Mouse (Mus musculus): ENCODE measurements around the gene Frmd5. TPM values are rescaled to one million over a fixed set of nuclear protein-coding genes. Genes with fewer than 3 reads are reported as not detected.
"Not testable (repeated sequence)": the region's sequence is repeated elsewhere in the genome, so short reads cannot be mapped to it uniquely, and the experiment has no call there.

Gene Frmd5
- polyA plus RNA-seq, 1 experiment: 28.2 TPM

DNA sequence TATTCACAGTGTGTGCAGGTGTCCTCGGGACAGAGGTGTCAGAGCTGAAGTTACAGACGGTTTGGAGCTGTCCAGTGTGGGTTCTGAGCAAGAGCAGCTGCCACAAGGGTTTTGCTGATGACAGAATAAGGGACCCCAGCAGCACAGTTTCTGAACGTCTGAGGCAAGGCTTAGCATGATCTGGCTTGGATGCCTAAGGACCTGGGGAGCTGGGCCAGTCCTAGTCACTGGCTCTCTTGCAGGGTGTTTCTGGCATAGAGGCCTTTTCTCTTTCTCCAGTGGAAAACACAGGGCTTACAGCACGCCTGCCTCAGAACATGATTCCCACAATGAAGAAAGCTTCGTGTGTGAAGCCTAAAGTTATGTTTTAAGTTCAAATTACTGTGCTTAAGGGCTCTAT, 222.2 kb downstream of the Frmd5 start:
- DNase-seq (ENCODE audit: extremely low spot score in 1 of 2, low spot score in 1 of 2): no peak

DNA sequence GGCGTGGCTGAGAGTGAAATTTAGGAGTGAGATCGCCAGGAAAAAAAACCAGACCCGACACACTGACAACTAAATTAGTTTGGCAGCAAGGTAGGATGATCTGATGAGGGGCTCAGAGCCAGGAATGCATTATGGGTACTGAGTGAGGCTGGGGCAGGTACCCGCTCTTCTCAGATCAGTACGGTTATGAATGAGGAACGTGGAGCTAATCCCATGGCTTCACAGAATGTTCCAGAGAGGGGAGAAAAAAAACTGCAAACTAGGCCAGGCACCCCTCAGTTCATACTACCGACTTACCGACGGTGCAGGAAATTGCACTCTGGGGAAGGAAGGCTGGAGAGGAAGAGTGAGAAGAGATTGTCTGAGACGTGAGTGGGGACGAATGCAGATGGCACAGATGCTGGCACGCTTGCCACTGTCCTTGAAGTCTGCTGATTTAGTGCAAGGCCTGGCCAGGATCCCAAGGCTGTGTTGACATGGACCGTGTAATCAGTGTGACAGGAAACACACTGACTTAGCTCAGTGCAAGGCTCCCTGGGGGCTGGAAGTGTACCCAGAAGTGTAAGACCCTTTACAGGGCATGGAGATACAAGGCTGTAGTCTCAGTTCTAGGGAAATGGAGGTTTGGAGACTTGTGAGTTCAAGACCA, 223.3 kb downstream of the Frmd5 start:
- no peak for DNase-seq (ENCODE audit: extremely low spot score in 1 of 2, low spot score in 1 of 2)

DNA sequence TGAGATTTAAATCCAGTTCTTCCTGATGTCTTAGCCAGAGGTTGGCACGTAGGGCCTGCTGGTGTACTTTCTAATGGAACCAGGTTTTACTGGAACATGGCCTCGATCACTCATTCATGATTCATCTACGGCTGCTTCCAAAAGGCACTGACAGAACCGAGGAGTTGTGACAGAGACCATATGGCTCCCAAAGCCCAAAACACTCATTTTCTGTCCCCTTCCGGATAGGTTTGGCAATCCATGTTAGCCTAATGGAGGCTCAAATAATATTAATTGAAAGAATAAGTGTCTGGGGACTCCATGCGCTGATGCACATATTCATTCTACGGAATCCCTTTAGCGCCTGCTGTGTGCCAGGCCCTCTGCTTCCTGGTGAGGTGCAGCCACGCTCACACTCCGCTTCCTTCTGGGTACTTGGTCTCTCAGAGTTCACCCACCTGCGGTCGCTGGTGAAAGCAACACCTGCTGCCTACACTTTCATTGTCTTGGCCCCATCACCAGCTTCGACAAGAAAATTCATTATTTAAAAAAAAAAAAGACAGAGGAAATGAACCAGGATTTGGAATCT, 224.0 kb downstream of the Frmd5 start:
- no peak for DNase-seq (ENCODE audit: extremely low spot score in 1 of 2, low spot score in 1 of 2)

DNA sequence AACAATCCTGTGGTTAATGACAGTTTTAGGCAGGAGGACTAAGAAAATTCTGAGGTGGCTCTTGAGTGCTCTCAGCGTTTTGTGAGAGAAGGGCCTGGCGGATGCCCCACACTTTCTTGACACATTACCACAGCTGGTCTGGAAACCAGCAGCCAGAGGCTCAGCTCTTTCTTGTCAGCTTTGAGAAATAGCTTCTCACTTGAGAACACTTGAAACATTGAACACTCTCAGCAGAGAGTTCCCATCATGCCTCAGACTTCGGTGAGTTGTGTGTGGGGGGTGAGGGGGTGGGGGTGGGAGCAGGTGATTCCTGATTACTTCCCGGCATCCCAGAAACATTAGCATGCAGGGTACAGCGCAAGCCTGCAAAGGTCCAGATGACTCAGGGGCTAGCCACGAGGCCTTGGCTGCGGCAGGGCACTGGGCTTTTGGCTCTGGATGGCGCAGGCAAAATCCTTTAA, 231.1 kb downstream of the Frmd5 start:
- no peak for DNase-seq (ENCODE audit: extremely low spot score in 1 of 2, low spot score in 1 of 2)

DNA sequence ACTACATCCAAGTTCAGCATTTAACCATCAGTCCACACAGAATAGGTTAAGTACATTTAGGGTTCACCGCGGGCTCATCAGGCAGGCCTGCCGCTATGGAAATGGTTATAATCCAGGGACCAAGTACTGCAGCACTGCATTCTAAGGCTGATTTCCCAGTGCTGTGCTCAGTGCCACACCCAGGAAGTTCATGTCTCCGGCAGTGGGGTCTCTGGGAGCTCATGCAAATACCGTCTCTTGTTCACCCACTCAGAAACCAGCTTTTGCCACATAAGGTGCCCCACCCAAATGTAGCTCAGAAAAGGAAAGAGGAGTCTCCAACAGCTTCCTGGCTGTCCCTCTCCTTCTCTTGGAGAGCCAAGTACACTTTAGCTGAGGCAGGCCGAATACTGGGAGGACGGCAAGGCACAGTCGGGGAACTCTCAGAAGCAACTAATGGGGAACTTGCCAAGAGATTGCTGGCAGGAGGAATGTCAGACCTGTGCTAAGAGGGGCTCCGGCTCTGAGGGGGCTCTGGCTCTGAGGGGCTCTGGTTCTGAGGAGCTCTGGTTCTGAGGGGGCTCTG, 232.7 kb downstream of the Frmd5 start:
- DNase-seq (ENCODE audit: extremely low spot score in 1 of 2, low spot score in 1 of 2): no peak

DNA sequence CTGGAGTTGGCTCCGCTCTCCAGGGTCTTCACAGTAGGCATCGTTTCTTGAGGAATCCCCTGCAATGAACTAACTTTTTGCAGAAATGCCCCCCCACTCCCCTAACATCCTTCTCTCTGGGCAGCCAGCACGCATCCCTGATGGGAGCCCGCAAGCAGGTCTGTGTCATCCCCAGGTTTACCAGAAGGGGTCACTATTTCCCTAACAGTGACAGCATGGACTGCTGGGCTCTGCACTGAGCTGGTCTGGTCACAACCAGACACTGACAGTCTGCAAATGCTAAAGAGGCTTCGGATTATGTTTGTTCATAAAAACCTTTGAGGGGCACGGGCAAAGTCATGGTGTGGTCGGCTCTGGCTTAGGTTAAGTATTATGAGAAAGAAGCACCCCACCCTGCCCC, 235.1 kb downstream of the Frmd5 start:
- peak; percentile 72 to 96 for DNase-seq (ENCODE audit: extremely low spot score in 1 of 2, low spot score in 1 of 2)

DNA sequence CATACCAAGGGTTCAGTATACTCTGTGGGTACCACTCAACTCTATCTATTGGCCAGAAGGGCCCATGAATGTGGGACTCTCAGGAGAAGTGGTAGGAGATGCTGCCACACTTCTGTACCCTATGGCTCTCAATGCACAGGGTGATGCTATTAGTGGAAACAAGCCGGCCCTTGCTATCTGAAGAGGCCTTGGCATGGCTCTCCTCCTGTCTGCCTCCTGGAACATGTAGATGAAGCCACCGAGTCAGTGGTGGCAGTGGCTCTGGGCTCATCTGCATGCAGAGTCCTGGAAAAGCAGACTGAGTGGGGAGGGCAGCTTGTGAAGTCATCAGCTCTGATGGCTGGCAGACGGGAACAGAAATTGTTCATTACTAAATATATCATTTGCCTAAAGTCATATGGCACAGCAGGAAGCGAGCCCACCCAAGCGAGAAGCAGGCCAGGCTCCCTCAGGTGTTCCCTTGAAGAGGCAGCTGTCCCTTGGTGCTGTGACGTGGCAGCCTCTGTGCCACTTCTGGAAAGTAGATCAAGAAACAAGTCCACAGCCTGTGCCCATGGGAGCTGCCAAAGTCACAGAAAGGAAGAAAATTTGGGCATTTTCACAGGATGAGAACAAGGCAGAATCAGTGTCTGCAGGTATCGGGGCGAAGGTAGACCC, 235.8 kb downstream of the Frmd5 start:
- DNase-seq (ENCODE audit: extremely low spot score in 1 of 2, low spot score in 1 of 2): peak in 1 of 2 experiments; percentile 36

DNA sequence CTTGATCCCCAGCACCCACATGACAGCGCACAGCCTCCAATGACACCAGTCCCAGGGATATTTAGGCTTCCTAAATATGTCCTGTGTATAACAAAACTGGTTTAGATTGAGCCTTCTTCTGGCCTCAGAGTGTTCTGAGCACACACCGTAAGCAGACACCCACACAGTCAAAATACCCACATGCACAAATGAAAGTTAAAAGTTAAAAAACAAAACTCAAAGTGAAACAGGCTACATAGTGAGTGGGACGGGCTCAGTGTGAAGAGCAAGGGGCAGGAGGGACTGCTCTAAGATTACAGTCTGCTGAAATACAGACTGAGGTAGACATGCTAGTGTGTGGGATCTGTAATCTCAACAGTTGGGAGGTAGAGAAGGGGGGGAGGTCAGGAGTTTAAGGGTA, 236.8 kb downstream of the Frmd5 start:
- DNase-seq (ENCODE audit: extremely low spot score in 1 of 2, low spot score in 1 of 2): no peak

DNA sequence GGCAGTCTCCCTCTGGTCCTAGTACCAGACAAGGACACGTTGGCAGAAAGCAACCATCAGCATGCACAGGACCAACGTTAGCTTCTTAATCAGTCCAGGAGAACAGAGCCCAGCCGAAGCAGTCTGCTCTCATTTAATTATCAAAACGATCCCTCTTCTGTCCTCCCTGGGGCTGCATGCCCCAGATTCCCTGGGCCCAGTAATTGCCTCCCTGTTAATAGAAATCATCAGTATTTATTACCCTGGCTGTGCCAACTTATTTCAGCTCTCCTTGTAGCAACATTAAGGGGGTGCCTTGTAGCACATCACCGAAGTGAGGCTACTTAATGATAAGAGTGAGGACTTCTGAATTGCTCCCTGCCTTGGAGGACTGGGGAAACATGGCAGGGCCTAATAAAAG, 241.0 kb downstream of the Frmd5 start:
- no peak for DNase-seq (ENCODE audit: extremely low spot score in 1 of 2, low spot score in 1 of 2)

DNA sequence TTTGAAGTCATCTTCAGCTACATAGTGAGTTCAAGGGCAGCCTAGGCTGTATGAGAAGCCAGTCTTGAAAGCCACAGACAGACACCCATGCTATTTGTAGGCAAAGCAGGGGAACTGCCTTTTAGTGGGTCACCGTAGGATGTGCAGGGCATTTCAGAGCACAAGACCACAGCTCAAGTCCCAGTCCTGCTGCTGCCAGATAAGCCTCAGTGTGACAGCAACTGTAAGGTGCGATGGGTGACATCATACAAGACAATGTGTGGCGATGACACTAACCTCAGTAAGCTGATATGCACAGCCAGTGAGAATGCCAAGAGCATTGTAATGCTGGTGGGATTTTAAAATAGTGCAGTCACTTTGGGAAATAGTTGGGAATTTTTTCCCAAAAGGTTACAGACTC, 243.8 kb downstream of the Frmd5 start:
- no peak for DNase-seq (ENCODE audit: extremely low spot score in 1 of 2, low spot score in 1 of 2)

DNA sequence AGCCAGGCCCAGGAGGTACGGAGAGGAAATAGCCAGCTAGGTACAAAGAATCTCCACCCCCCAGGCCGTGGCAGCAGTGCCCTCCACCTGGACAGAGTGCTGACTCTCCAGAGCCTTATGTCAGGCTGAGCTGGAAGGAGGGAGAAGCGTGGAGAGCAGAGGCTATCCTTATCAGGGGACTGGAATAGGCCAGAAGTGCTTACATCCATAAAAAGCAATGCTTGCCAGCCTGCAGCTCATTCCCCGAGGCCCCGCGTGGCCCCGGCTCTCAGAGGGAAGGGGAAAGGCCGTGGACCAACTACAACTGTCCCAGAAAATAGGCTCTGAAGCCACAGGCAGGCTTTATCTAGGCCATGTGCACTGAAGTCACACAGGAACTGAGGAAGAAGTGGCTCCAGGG, 255.6 kb downstream of the Frmd5 start:
- DNase-seq (ENCODE audit: extremely low spot score in 1 of 2, low spot score in 1 of 2): no peak

DNA sequence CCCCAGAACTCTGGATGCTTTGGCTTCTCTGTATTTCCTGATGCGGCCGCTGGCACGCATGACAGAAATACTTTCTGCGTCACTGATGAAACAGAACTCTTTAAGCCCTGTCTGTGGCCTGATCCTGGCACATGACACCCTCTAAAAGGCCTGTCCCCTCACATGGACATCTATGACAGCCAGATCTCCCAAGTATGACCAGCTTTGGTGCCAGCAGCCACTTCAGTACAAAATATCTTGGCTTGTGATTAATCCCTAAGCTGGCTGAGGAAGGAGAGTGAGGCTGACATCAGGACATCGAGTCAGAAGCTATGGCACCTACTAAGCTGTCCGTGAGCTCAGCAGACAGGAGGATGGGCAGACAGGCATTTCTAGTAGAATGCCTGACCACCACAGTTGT, 257.3 kb downstream of the Frmd5 start:
- no peak for DNase-seq (ENCODE audit: extremely low spot score in 1 of 2, low spot score in 1 of 2)

DNA sequence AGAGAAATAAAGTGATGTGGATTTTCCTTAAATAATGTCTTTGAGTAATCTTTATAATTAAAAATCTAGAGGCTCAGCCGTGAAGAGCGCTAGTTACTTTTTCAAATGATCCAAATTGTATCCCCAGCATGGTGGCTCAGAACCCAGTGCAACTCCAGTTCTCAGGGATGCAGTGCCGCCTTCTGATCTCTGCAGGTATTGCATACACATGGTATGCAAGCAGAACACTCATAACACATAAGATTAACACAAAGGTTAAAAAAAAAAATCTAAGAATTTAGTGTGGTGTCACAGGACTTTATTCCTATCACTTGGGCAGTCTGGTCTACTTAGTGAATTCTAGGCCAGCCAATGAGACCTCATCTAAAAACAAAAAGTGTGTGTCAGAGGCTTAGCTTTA, 262.1 kb downstream of the Frmd5 start:
- no peak for DNase-seq (ENCODE audit: extremely low spot score in 1 of 2, low spot score in 1 of 2)

DNA sequence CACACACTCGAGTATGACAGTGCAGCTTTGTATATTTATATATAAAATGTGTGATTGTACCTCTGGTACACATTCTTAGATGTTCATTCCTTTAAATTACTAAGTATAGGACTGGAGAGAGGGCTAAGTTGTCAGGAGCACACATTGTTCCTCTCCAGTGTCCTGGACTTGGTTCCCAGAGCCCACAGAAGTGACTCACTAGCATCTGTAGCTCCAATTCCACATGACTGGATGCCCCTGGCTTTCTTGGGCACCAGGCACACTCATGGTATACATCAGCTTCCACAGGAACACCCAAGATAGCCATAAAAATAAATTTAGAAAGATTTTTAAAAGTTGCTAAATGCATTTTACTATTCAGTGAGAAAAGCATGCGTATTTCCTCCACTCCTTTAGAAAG, 281.8 kb downstream of the Frmd5 start:
- DNase-seq (ENCODE audit: extremely low spot score in 1 of 2, low spot score in 1 of 2): peak; percentile 49 to 61

DNA sequence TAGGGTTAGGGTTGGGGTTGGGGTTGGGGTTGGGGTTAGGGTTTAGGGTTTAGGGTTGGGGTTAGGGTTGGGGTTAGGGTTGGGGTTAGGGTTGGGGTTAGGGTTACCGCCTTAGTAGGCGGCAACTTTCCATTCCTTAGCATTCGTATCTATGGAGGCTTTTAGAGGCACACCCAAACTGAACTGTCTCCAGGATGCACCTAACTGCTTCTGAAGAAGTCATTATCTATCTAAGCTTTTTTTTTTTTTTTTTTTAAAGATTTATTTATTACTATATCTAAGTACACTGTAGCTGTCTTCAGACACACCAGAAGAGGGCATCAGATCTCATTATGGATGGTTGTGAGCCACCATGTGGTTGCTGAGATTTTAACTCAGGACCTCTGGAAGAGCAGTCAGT, 284.1 kb downstream of the Frmd5 start:
- DNase-seq (ENCODE audit: extremely low spot score in 1 of 2, low spot score in 1 of 2): not testable (repeated sequence)

DNA sequence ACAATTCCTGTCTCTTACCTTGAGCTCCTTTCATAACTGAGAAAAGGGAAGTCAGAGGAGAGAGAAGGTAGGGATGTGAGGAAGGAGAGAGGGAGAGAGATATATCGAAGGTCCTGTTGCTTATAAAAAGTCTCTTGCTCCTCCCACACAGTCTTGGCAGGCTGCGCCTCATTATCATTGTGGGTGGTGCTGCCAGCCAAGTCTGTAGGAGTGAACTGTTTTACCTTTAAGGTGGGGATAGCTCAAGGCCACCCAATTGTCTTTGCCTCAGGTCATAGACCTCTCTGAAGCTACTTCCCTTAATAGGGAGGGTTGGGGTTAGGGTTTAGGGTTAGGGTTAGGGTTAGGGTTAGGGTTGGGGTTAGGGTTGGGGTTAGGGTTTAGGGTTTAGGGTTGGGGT, 284.9 kb downstream of the Frmd5 start:
- DNase-seq (ENCODE audit: extremely low spot score in 1 of 2, low spot score in 1 of 2): peak; percentile 49 to 70

DNA sequence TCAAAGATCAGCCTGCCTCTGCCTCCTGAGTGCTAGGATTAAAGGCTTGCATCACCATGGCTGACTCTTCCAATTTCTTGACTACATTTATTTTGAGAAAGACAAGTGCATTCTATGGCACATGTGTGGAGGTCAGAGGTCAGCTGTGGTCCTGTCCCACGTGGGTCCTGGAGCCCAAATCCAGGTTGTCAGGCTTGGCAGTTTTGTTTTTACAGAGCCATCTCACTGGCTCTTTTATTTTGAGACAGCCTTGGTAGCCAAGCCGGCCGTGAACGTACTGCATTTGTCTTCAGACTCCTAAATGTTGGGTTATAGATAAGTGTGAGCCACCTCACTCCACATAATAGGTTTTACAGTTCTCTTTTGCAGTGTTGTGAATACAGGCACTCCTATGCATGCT, 288.2 kb downstream of the Frmd5 start:
- not testable (repeated sequence) for DNase-seq (ENCODE audit: extremely low spot score in 1 of 2, low spot score in 1 of 2)

DNA sequence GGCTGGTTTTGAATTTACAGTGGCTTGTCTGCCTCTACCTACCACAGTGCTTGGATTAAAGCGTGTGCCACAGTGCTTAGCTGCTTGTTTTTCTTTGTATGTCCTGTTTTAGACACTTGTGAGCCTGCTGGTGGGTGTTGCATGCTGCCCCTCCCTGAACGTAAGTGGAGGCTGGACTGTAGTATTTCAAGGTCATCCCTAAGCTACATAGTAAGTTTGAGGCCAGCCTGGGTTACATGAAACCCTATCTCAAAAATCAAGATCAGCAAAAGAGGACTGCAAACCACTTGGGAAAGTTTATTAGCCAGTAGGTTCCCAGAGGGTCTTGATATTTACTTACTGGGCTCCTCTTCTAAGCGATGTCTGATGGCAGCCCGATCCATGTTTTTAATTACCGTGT, 288.8 kb downstream of the Frmd5 start:
- no peak for DNase-seq (ENCODE audit: extremely low spot score in 1 of 2, low spot score in 1 of 2)

DNA sequence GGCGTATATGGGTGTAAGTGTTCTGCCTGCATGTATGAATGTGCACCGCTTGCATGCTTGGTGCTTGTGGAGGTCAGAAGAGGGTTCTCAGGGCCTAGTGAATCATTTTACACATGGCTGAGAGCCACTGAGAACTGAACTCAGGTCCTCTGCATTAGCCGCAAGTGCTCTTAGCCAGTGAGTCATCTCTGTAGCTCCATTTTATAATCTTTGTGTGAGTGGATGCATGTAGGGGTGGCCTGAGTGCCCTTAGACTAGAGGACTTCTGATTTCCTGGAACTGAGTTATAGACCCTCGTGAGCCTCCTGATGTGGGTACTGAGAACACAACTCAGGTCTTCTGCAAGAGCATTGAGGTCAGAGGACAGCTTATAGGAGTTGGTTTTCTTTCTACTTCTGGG, 292.7 kb downstream of the Frmd5 start:
- DNase-seq (ENCODE audit: extremely low spot score in 1 of 2, low spot score in 1 of 2): no peak

DNA sequence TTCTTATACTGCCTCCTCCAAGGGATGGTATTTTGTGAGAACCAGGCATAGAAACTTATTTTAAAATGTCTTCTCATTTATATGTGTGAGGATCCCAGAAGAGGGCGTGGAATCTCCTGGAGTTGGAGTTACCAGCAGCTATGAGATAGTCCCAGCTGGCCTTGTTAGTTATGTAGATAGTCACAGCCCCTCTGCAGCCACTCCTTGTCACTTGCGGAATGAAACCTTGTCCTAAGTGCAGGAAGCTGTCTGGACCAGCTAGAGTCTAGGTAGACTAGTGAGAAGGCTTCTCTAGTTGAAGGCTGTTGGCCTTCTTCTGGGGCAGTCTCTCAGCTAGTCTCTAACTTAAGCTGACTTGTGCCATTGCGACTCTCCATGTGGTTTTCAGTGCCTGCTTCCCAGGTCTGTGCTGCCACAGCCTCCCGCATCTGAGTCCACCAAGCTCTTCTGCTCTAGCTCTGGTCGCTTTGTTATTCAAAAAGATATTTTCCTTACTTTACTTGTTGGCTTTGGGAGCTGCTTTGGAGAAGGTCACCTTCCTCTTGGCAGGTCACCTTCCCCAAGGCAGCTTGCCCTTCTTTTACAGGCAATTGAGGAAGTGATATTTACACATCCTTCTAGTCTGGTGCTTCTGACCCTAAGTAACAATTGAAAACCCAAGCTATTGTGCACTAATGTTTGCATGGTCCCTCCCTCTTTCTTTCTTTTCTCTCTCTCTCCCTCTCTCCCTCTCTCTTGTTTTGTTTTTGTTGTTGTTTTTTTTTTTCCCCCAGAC, 293.7 kb downstream of the Frmd5 start:
- DNase-seq (ENCODE audit: extremely low spot score in 1 of 2, low spot score in 1 of 2): not testable (repeated sequence)

DNA sequence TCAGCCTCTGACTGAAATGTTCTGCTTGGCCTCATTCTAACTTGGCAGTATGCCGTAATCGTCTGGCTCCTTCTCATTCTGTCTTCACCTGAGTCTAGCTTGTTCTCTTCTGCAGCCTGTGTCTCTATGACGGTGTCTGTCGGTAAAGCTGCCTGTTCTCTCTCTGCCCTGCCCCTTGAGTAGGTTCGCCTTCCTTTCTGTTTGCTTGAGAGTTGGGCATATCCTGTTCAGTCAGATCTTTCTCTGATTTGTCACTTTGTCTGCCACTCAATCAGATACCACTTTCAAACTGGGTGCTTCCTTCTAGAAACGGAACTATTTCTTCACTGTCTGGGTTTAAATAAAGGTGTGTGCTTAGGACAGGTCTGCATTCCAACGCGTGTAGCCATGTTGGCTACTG, 295.5 kb downstream of the Frmd5 start:
- no peak for DNase-seq (ENCODE audit: extremely low spot score in 1 of 2, low spot score in 1 of 2)
